Mouse (Mus musculus) heart, postnatal 0 days (tissue): ENCODE data around the gene Pola2.

Experiments used
- CTCF ChIP-seq: IDR thresholded peaks from 2 replicates; pipeline ENCODE4 v1.5.1; 2016; ENCODE audit warnings: antibody characterized with exemption, control low read depth, low read depth
- EP300 ChIP-seq: IDR thresholded peaks from 2 replicates; pipeline ENCODE4 v1.6.1; 2016; ENCODE audit warnings: antibody characterized with exemption, low read depth

DNA sequence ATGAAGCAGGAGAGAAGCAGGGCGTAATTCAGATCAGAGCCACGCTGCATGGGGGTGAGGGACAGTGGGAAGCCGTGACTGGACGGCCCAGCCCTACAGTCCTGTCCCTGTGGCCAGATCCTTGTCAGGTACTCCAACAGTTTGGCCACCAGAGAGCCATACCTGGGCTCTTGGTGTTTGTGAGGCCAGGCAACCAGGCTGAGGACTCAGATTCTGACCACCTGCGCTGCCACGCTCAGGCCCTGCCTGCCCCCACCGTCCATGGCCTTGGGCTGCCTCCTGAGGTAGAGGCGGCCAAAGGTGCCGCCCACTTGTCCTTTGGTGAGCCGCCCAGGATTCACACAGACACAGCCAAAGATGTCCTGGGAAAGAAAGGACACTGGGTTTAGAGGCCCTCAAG is 23.3 kb downstream of the Pola2 start:
- TF ChIP-seq EP300, result no peak
- no peak for TF ChIP-seq CTCF
